Mouse (Mus musculus) neural tube, embryonic 14.5 days (tissue): ENCODE measurements at regions not wholly inside any gene's neighbourhood (a gene's known extent, or its start where the extent isn't known, plus 50 kb on each side); places are given as distances from the start of the nearest gene placed in this dataset.

Experiments used
- ATAC-seq: fragments of 200-750 bp; cut with Nextera tagmentation; 2 replicates; pipeline ENCODE4 v1.8.0; 2017; ENCODE audit warnings: low read depth, mild to moderate bottlenecking, moderate TSS enrichment, moderate library complexity
- H3K27ac ChIP-seq: fragments of 300-500 bp; sonication (generic); 2 replicates; pipeline ENCODE4 v1.5.1; 2014; ENCODE audit warnings: low read depth, mild to moderate bottlenecking, control low read depth, low read length, moderate library complexity, mixed read lengths
- H3K27me3 ChIP-seq: fragments of 300-500 bp; sonication (generic); 2 replicates; pipeline ENCODE4 v1.6.1; 2014; ENCODE audit warnings: low read length; ENCODE audit not compliant: control insufficient read depth, insufficient read depth
- H3K36me3 ChIP-seq: fragments of 300-500 bp; sonication (generic); 2 replicates; pipeline ENCODE4 v1.6.1; 2014; ENCODE audit warnings: low read length, mixed read lengths; ENCODE audit not compliant: control insufficient read depth, insufficient read depth
- H3K4me1 ChIP-seq: fragments of 300-500 bp; sonication (generic); 2 replicates; pipeline ENCODE4 v1.6.1; 2014; ENCODE audit warnings: low read length; ENCODE audit not compliant: control insufficient read depth, insufficient read depth
- H3K4me2 ChIP-seq: fragments of 300-500 bp; sonication (generic); 2 replicates; pipeline ENCODE4 v1.6.1; 2014; ENCODE audit warnings: mild to moderate bottlenecking, low read depth, low read length, control low read depth
- H3K4me3 ChIP-seq: fragments of 300-500 bp; sonication (generic); 2 replicates; pipeline ENCODE4 v1.5.1; 2014; ENCODE audit warnings: low read depth, low read length, control low read depth, mixed read lengths
- H3K9ac ChIP-seq: fragments of 300-500 bp; sonication (generic); replicated peaks from 2 replicates; pipeline ENCODE4 v1.6.1; 2014; ENCODE audit warnings: low read depth, mild to moderate bottlenecking, control low read depth, low read length, mixed read lengths
- H3K9me3 ChIP-seq: fragments of 300-500 bp; sonication (generic); 2 replicates; pipeline ENCODE4 v1.6.1; 2016; ENCODE audit warnings: low read length; ENCODE audit not compliant: control insufficient read depth
- WGBS: fragments of 180-500 bp; shearing (Covaris S2); extraction: QIAGEN DNeasy Blood & Tissue Kit; methylation state at CpG from one replicate; pipeline ENCODE4 v1.1.7; 2014; 5-methylcytosine and 5-hydroxymethylcytosine counted together

DNA sequence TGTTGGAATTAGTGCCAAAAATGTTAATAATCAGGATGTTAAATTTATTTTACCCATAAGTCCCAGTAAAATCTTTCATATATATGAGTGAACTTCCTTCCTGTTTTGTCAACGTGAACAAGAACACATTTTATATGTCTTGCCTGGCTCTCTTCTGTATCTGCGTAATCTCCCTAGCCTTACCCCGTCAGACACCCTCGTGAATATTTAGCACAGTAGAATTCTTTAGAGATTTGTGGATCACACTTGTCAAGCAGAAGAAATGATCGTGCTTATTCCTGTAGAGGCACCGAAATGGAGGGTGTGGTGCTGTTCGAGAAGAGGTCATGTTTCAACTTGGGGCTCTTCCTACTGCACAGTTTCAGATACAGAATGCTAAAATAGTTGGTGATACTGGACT lies 157.2 kb upstream of the Zbtb20 start:
- ATAC-seq: peak; percentile 31
- Histone ChIP-seq H3K4me1 (peaks cover 10% of the 10 kb centered on the region; the same call in 1 of the 2 replicates), H3K9me3 (no peaks in the 10 kb centered on the region), H3K27ac (no peak overlapping the region), H3K27me3 (no peaks in the 10 kb centered on the region), H3K4me3 (no peak overlapping the region), H3K4me2 (no peak overlapping the region), H3K36me3 (no peaks in the 10 kb centered on the region), H3K9ac (no peak overlapping the region)
- WGBS: 39% methylated on average over 7 of the region's 7 CpGs

DNA sequence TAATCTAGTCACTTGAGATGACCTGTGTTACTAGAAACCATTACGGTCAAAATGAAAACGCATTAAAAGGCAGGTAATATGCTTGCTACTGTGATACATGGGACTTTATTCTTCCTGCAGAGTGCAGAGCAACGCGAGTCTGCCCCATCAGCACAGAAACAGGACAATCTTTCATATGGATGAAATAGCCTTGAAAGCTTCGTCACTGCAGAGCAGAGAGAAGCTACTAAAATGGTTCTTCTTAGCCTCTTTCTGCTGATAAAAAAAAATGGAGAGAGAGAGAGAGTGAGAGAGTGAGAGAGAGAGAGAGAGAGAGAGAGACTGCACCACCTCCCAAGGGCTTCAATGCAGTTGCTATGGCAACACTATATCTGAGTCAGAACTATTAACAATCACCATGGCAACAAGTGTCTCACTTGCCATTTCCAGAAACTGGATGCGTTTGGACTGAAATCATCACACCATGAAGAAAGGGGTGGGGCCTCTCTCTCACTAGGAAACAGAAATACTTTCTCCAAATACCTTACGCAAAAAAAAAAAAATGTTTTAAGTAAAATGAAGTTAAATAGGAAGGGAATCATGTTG lies 157.8 kb upstream of the Zbtb20 start:
- no peak overlapping the region for H3K9ac ChIP-seq
- peak overlapping the region; percentile 75 for H3K27ac ChIP-seq
- H3K4me1 ChIP-seq: peaks cover 10% of the 10 kb centered on the region; the same call in 1 of the 2 replicates
- peak overlapping the region; percentile 7; the same call in 1 of the 2 replicates for H3K4me2 ChIP-seq
- H3K4me3 ChIP-seq: no peak overlapping the region
- no peaks in the 10 kb centered on the region for H3K9me3 ChIP-seq
- WGBS: 17% methylated on average over 7 of the region's 7 CpGs
- peak; percentile 88 for ATAC-seq
- H3K27me3 ChIP-seq: no peaks in the 10 kb centered on the region
- H3K36me3 ChIP-seq: no peaks in the 10 kb centered on the region

DNA sequence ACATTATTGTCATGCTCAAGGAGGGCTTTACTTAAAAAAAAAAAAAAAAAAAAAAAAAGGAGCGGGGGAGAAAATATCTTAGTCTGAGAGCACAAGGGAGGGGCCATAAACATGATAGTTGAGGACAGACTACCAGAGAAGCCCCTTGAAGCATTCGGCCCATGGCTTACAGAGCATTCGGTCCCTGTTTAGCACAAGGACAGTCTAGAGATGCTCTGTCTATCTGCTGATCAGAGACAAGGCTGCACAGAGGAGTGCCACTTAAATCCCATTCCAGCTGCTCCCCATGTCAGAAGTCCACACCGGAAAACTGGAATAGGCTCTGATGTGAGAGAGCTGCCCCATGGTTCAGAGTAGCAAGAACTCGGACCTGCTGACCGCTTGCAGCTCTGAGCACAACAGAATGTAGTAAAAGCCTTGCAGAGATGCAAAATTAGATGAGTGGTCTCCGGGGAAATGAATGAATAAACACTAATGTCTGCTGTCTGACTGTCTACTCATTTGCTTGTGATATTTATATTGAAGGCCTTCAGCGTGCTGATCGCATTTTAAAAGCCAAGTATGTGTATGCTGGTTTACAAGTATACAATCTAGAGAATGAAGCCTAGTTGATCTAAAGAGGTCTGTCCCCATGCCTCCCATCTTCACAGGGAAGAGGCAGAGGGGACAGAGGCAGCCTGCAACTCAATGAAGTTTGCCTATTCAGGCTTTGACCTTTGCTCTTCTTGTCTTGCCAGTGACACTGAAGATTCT lies 158.4 kb upstream of the Zbtb20 start:
- H3K9ac ChIP-seq: no peak overlapping the region

DNA sequence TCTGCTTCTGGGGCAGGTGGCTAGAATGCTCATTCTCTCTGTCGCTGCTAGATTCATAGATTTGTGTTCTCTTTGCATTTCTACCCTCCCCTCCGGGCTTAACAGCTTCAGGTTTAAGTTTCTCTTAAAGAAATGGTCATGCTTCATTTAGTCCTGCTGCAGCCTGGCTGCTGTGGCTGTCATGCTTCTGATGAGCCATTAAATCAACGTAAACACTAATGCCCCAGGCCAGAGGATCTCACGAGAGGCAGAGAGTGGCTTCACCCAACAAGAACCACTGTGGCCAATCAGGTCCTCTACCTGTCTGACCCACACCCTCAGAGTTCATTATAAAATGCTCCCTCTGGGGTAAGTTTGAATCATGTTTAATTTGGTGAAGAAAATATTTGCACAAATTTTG lies 173.0 kb upstream of the Zbtb20 start:
- Histone ChIP-seq H3K27ac (no peak overlapping the region), H3K27me3 (no peaks in the 10 kb centered on the region), H3K9ac (no peak overlapping the region), H3K4me1 (no peaks in the 10 kb centered on the region), H3K4me2 (no peak overlapping the region), H3K36me3 (no peaks in the 10 kb centered on the region), H3K9me3 (no peaks in the 10 kb centered on the region), H3K4me3 (no peak overlapping the region)
- no peak; the same call in 1 of the 2 replicates for ATAC-seq
- WGBS: 7% methylated on average over 4 of the region's 4 CpGs

More for the DNA sequence above, 158.4 kb upstream of the Zbtb20 start:
- H3K27ac ChIP-seq: peak overlapping the region; percentile 75
- H3K9me3 ChIP-seq: no peaks in the 10 kb centered on the region
- peak; percentile 52 for ATAC-seq
- 48% methylated on average over 9 of the region's 9 CpGs for WGBS
- H3K4me1 ChIP-seq: peaks cover 10% of the 10 kb centered on the region; the same call in 1 of the 2 replicates
- no peaks in the 10 kb centered on the region for H3K27me3 ChIP-seq
- no peaks in the 10 kb centered on the region for H3K36me3 ChIP-seq
- H3K4me2 ChIP-seq: peak overlapping the region; percentile 7; the same call in 1 of the 2 replicates
- no peak overlapping the region for H3K4me3 ChIP-seq

DNA sequence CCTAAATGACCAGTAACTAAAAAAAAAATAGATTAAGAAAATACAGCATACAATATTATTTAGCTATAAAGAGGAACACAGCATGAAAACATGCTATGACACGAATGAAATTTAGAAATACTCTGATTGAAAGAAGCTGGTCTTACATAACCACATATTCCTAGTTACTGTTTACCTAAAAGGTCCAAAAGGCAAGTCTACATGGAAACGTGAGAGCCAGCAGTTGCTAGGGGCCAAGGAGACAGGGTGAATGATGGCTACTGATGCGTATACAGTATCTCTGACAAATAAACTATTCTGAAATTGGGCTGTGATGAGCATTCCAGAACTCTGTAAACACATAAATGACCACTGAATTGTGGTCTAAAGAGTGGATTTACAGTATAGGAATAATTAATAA lies 194.5 kb upstream of the Zbtb20 start:
- H3K4me3 ChIP-seq: no peak overlapping the region
- ATAC-seq: no peak
- 86% methylated on average over 3 of the region's 3 CpGs for WGBS
- no peak overlapping the region for H3K9ac ChIP-seq
- no peaks in the 10 kb centered on the region for H3K27me3 ChIP-seq
- no peaks in the 10 kb centered on the region for H3K9me3 ChIP-seq
- no peaks in the 10 kb centered on the region for H3K36me3 ChIP-seq
- H3K4me1 ChIP-seq: no peaks in the 10 kb centered on the region
- H3K27ac ChIP-seq: no peak overlapping the region
- no peak overlapping the region for H3K4me2 ChIP-seq

DNA sequence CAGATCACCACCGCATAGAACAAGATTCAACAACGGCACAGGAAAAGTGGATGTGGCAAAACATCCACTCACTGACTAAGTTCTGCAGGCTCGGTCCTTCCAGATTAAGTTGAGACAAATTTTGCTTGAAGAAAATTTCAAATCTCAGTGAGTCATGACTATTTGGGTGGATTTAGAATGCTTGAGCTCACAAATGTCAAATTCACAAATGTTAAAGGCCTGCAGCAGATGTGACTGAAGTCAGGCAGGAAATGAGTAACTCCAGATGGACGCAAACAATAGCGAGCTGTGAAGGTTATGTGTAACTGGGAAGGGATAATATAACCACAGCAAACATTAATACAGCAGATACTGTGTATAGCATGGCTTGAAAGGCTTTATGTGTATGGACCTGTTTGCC lies 198.5 kb upstream of the Zbtb20 start:
- Histone ChIP-seq H3K9ac (no peak overlapping the region), H3K36me3 (no peaks in the 10 kb centered on the region)

DNA sequence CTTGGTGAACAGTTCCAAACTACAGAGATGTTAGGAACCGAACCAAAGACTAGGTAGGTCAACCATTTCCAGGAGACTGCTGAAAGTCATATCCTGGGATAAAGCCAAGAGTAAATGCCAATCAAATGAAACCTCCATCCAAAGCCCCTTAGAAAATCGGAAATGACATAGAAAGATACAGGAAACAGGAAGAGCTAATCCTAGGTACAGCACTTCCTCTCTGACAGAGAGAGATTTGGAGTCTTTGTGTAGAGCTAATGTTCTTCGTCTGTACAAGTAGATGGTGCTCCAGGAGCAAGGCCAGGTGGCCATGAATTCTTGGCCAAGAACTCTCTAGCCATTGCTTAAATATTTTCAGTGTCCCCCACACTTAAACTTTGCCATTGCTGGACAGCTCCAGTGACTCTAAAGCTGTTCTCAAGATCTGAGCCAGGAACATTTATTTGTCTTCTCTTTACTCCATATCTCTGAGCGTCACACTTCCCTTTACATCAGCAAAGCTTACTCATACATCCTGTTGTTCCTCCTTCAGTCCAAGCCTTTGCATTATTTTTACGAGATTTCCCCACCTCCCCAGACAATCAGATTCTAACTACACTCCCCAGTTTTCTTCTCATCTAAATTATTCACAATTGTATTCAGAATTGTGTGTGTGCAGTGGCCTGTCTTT lies 199.1 kb upstream of the Zbtb20 start:
- 82% methylated on average over 5 of the region's 5 CpGs for WGBS
- H3K4me1 ChIP-seq: no peaks in the 10 kb centered on the region

More for the DNA sequence above, 198.5 kb upstream of the Zbtb20 start:
- no peak overlapping the region for H3K27ac ChIP-seq
- no peak overlapping the region for H3K4me2 ChIP-seq
- H3K27me3 ChIP-seq: no peaks in the 10 kb centered on the region
- H3K4me3 ChIP-seq: no peak overlapping the region
- WGBS: 89% methylated on average over 5 of the region's 5 CpGs
- ATAC-seq: no peak
- H3K9me3 ChIP-seq: no peaks in the 10 kb centered on the region
- H3K4me1 ChIP-seq: no peaks in the 10 kb centered on the region

DNA sequence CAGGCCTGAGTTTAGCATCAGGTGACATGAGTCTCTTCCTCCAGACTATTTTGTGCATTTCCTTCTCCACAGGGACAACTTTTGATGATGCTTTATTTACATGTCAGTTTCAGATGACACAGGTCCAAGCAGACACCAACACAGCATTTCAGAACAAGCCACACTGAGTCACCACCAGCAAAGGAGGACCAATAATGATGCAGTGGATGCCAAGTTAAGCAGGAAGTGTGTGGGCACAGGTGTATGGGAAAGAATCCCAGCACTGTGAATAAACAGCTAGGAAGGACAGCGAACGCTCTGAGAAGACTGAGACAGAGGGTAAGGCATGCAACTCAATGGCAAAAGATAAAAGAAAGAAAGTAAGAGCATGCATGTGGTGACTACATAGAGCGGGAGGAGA lies 200.7 kb upstream of the Zbtb20 start:
- H3K9me3 ChIP-seq: no peaks in the 10 kb centered on the region
- H3K4me2 ChIP-seq: no peak overlapping the region
- H3K36me3 ChIP-seq: no peaks in the 10 kb centered on the region
- ATAC-seq: no peak
- H3K4me3 ChIP-seq: no peak overlapping the region
- no peaks in the 10 kb centered on the region for H3K27me3 ChIP-seq
- H3K27ac ChIP-seq: no peak overlapping the region
- WGBS: 94% methylated on average over 3 of the region's 3 CpGs
- no peaks in the 10 kb centered on the region for H3K4me1 ChIP-seq
- H3K9ac ChIP-seq: no peak overlapping the region

More for the DNA sequence above, 199.1 kb upstream of the Zbtb20 start:
- Histone ChIP-seq H3K9me3 (no peaks in the 10 kb centered on the region), H3K27ac (no peak overlapping the region), H3K36me3 (no peaks in the 10 kb centered on the region), H3K4me3 (no peak overlapping the region), H3K4me2 (no peak overlapping the region), H3K27me3 (no peaks in the 10 kb centered on the region), H3K9ac (no peak overlapping the region)
- no peak for ATAC-seq

DNA sequence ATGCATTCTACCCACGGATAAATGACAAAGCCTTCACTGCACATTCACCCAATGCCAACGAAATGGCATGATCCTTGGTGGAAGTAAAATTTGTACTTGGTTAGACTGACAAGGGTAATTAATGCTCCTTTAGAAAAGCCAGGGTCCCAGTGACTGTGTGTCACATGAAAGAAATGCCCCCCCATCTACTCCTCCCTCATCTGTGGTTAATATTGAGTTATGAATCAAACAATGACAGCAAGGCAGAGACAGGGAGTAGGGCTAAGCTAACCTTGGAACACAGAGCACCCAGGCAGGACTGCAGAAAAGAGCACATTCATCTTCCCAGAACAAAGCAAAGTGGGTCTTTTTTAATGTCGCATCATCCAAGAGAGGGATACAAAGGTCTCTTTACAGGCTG lies 209.1 kb upstream of the Zbtb20 start:
- no peak overlapping the region for H3K9ac ChIP-seq
- H3K4me3 ChIP-seq: no peak overlapping the region
- H3K27me3 ChIP-seq: no peaks in the 10 kb centered on the region
- no peak overlapping the region for H3K4me2 ChIP-seq
- no peaks in the 10 kb centered on the region for H3K4me1 ChIP-seq
- no peaks in the 10 kb centered on the region for H3K36me3 ChIP-seq
- 15% methylated on average over 3 of the region's 3 CpGs for WGBS
- no peak overlapping the region for H3K27ac ChIP-seq
- H3K9me3 ChIP-seq: no peaks in the 10 kb centered on the region
- no peak; the same call in 1 of the 2 replicates for ATAC-seq
